Mouse (Mus musculus) layer of hippocampus, adult 8-10 months (tissue): Measurements from ENCODE around the gene Med20. TPM values are rescaled to one million over a fixed set of nuclear protein-coding genes. Genes with fewer than 3 reads are reported as not detected.
"Not testable (repeated sequence)": the region's sequence is repeated elsewhere in the genome, so short reads cannot be mapped to it uniquely, and the experiment has no call there.

ENCODE experiments used
- DNase-seq, 2 experiments: peaks; one replicate each; pipeline ENCODE4 v3.0.0; 2022; ENCODE audit warnings: low spot score in 2 of 2
- total RNA-seq, 4 experiments: library from RNA; stranded (reverse); gene quantifications; 2 replicates each; pipeline ENCODE4 v1.2.4; 2022

Gene Med20
- total RNA-seq, 4 experiments from 2014 or later: 31.1 to 40.3 (median 33.1) TPM

DNA sequence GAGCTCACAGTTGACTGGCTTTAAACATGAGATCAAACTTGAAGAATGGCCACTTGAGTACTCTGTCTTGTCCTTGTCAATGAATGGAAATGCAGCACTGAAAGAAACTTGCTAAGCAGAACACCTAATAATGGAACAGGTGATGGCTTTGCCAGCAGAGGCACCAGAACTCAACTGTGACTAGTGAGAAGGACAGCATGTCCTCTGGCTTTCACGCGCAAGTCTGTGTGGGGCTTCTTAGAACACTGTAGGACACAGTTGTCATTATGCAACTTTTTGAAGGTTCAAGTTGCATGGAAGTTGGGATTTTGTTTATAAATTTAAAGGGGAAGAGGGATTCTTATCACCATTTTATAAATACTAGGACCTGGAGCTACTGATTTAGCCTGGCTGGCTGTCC is 13.7 kb downstream of the Med20 start:
- no peak for DNase-seq

- DNase-seq: no peak
Observed at GRCm38 (mm10) chr17:47626031-47626430, 14.6 kb downstream of the Med20 start.

GRCm38 (mm10) chr17:47627791-47628190 is 16.4 kb downstream of the Med20 start:
- DNase-seq: no peak

- peak; percentile 87 to 90 for DNase-seq
Observed at GRCm38 (mm10) chr17:47628851-47629676, 17.7 kb downstream of the Med20 start.

DNA sequence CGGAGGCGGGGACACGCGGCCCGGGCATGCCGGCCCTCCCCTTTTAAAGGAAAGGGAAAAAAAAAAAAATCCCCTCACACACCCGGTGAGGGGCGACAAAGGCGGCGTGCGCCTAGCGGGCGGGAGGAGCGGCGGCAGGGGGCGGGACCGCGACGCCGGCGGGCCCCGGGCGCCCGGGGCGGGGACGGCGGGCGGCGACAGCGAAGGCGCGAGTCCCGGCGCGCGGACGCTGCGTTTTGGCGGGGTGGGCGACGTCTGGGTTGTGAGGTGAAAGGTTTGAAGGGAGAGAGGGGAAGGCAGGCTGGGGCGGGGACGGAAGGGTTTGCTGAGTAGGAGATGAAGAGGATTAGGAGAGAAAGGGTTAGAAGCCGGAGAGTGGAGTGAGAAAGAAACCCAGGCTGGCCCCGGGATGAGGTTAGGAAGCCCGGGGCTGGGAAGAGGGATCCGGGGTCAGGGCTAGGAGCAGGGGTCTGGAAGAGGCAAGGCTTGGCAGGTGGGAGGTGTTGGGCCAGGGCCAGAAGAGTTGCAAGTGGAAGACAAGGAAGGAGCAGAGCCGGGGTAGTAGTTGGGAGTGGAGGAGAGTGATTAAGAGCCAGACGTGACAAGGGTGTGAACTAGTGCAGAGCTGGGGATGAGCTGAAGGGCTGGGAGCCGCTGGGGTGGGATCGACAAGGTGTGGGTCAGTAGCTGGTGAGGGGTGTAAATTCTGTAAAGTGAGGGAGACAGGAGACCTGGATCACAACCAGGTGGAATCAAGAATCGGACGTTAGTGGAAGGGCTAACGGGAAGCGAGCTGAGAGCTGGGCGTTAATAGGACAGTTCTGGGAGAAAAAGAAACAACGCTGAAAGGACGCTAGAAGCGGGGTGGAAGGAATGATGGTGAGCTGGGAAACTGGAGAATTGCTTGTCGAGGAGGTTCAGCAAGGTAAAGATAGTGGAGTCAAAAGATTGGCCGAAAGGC is 18.6 kb downstream of the Med20 start:
- DNase-seq: peak in 1 of 2 experiments; percentile 27

GRCm38 (mm10) chr17:47630678-47631065 is 19.3 kb downstream of the Med20 start, which contains the start of gene Usp49:
Gene Usp49 (plus strand): TSS chr17:47630690.
- DNase-seq: no peak

- no peak for DNase-seq
Observed at GRCm38 (mm10) chr17:47632181-47632840, 20.9 kb downstream of the Med20 start.

DNA sequence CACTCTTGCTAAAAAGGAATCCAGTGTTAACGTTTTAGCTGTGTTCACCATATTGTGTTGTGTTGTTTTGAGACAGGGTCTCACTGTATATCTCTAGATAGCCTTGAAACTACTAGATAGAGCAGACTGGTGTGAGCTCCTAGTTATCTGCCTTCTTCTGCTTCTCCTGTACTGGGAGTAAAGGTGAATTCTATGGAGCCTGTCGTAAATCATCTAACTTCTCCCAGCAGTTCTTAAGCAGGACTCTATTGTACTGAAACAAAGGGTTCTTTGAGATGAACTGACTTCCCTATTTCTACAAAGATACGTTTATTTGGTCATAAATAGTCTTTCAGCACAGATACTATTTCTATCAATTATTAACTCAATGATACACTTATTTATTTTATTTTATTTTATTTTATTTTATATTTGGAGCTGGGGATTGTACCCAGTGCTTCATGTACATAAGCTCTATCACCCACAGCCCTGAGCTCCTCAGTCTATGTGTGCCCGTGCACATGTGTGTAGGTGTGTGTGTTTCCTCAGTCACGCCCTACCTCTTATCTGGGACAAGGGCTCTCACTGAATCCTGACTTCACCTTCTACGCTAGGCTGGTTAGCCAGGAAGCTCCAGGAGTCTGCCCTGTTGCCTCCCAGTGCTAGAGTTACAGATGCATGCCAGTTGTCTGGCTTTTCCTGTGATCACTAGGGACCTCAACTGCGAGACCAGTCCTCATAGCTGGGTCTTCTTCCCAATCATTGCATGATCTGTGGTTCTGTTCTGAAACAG is 22.8 kb downstream of the Med20 start:
- DNase-seq: no peak

DNA sequence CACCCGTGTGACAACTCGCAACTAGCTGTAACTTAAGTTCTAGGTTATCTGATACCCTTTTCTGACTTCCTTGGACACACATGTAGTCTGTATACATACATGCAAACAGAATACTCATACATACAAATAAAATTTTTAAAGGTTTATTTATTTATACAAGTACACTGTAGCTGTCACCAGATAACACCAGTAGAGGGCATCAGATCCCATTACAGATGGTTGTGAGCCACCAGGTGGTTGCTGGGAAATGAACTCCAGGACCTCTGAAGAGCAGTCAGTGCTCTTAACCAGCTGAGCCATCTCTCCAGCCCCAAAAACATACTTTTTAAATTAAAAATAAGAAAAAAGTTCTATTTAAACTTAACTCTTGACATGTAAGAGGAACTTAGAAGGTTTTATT is 31.6 kb downstream of the Med20 start:
- DNase-seq: no peak

- peak in 1 of 2 experiments; percentile 45 for DNase-seq
Observed at GRCm38 (mm10) chr17:47646683-47647082, 35.3 kb downstream of the Med20 start.

DNA sequence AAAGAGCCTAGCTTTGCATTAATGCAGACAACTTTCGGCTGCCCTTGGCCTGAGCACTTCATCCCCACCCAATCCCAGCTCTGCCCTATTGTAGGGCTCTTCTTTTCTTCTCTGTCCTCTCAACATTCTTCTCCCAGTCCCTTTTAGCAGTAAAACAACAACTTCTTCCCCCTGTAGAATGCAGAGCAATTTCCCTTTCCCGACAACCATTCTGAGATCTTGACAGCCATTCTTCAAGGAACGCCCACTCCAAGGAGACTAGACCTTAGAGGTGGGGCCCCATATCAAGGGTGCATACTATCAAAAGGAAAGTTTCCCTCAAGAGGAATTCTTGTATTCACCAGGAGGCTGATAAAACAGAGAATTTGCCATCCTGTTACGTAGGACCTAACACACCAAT is 37.6 kb downstream of the Med20 start:
- DNase-seq: no peak

DNA sequence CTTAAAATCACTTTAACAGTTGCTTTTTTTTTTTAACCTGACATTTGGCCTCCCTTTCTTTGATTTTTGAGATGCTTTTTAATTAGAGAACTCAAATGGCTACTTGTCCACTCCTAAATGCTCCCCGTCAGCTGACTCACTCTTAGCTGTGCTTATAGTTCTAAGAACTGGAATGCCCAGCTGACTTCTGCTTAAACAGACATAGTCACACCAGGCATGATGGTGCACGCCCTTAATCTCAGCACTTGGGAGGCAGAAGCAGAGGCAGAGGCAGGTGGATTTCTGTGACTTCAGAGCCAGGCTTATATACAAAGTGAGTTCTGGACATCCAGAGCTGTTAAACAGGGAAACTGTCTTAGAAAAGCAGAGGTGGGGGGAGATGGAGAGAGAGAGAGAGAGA is 40.6 kb downstream of the Med20 start:
- DNase-seq: no peak

- not testable (repeated sequence) for DNase-seq
Observed at GRCm38 (mm10) chr17:47654346-47654745, 43.0 kb downstream of the Med20 start.

DNA sequence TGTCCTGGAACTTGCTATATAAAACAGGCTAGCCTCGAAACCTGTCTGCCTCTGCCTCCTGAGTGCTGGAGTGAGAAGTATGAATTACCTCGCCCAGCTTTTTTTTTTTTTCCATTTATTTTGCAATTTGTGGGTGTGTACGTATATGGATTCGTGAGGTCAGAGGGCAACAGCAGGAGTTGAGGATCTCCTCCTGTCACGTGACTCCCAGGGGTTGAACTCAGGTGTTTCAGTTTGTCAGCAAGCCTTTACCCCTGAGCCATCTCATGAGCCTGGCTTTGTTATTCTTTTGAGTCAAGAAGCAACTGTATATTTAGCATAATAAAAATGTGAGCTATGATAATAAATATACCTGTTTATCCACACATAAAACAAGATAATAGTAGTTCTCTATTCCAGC is 44.3 kb downstream of the Med20 start:
- DNase-seq: no peak

DNA sequence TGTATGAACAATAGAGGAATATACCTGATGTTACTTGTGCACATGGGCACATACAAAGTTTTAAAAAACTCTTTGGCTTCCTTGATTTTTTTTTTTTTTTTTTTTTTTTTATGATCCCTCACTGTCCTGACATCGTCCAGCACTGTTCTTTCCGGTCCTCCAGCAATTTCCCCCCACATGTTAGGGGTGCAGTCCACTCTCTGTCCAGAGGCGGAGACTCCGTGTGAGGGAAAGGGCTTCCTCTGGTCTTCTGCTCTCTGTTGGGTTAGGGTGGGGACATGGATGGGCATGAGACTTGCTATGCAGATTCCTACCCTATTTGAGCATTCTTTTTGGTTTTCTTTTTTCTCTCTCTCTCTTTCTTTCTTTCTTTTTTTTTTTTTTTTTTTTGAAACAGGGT is 46.5 kb downstream of the Med20 start:
- DNase-seq: no peak

- no peak for DNase-seq
Observed at GRCm38 (mm10) chr17:47658741-47659243, 47.4 kb downstream of the Med20 start.

DNA sequence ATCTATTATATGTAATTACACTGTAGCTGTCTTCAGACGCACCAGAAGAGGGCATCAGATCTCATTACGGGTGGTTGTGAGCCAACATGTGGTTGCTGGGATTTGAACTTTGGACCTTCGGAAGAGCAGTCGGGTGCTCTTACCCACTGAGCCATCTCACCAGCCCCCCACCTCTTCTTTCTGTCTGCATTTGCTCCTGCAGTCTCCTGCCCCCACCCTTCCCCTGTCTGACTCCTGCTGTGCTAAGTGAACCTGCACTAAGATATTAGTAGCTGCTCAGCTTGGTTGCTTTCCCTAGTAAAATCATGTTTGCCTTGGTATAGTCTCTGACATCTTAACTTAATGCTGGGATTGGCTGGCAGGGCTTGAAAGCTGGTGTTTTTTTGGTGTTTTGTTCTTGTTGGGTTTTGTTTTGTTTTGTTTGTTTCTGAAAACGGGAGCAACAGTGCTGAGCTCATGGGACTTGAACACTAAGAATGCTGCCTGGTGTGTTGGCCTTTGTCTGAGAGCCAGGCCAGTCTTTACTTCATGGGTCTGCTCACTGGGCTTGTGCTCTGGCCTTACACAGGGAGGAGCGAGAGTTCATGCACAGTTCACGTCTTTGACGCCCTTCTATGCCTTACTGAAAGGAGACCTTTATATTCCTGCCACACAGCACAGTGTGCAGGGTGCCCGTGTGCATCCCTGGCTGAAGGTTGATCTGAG is 51.8 kb downstream of the Med20 start:
- DNase-seq: no peak

- DNase-seq: no peak
Observed at GRCm38 (mm10) chr17:47664474-47664873, 53.1 kb downstream of the Med20 start.

DNA sequence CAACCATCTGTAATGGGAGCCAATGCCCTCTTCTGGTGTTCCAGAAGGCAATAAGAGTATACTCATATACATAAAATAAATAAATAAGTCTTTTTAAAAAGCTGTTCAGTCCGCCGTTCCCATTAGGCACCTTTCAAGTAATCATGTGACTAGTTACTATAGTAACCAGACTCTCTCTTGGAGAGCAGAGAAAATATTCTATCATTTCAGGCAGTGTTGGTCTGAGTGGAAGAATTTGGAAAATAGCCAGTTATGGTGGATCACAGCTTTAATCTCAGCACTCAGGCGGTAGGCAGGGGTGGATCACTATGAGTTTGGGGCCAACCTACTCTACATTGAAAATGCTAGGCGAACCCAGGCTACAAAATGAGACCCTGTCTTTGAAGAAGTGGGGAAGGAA is 57.8 kb downstream of the Med20 start:
- DNase-seq: no peak

- no peak for DNase-seq
Observed at GRCm38 (mm10) chr17:47671988-47672310, 60.6 kb downstream of the Med20 start.
